In genomic region chr7:27335928-27336823, GRCm38 (mm10) we compare ENCODE assay signal across 8 mouse cellular contexts. TPM values are rescaled to one million over a fixed set of nuclear protein-coding genes. Genes with fewer than 3 reads are reported as not detected.
A peak's percentile ranks its signal among the peaks of the same experiment; 100 is the strongest.
DNase-seq lines count a peak whose midpoint lies in the region; ATAC-seq and TF ChIP-seq lines count a peak whose summit lies in the region.

No protein-coding gene starts in this region.

- peak overlapping the region; percentile 75 for H3K9ac ChIP-seq in heart, embryonic 13.5 days
- no peak overlapping the region for H3K9ac ChIP-seq in kidney, postnatal 0 days (ENCODE audit: low read depth, low read length)
- no peak overlapping the region for H3K9ac ChIP-seq in liver, embryonic 11.5 days (ENCODE audit: low read depth, low read length)

- peak; percentile 75 for ATAC-seq in erythroblast, adult 5-6 weeks (replicated peaks; ENCODE audit: low FRiP score, poor library complexity, severe bottlenecking)
- peak; percentile 62 for ATAC-seq in heart, embryonic 13.5 days (ENCODE audit: extremely low read depth, insufficient number of reproducible peaks, low FRiP score, low TSS enrichment)
- ATAC-seq in kidney, postnatal 0 days (replicated peaks; ENCODE audit: low FRiP score, low read depth), result peak; percentile 73; the same call in 1 of the 2 replicates
- ATAC-seq in liver, embryonic 11.5 days (replicated peaks; ENCODE audit: low FRiP score), result peak; percentile 74

- peak overlapping the region; percentile 88 for H3K27ac ChIP-seq in heart, embryonic 13.5 days (replicated peaks)
- H3K27ac ChIP-seq in kidney, postnatal 0 days, result no peak overlapping the region
- H3K27ac ChIP-seq in liver, embryonic 11.5 days (ENCODE audit: low read depth, low read length), result no peak overlapping the region

- peaks cover 1% of the 10 kb centered on the region; the same call in 1 of the 2 replicates for H3K36me3 ChIP-seq in heart, embryonic 13.5 days
- H3K36me3 ChIP-seq in kidney, postnatal 0 days (ENCODE audit: insufficient read depth, low read length), result no peaks in the 10 kb centered on the region
- H3K36me3 ChIP-seq in liver, embryonic 11.5 days (ENCODE audit: control insufficient read depth, insufficient read depth, low read length), result no peaks in the 10 kb centered on the region
- no peaks in the 10 kb centered on the region for H3K36me3 ChIP-seq in splenic B cell, adult 2 months (ENCODE audit: control insufficient read depth, insufficient read depth, low read length, poor library complexity, severe bottlenecking)

- H3K4me2 ChIP-seq in heart, embryonic 13.5 days, result peak overlapping the region; percentile 91
- H3K4me2 ChIP-seq in kidney, postnatal 0 days (ENCODE audit: low read length), result peak overlapping the region; percentile 56
- peak overlapping the region; percentile 65 for H3K4me2 ChIP-seq in liver, embryonic 11.5 days

- H3K27me3 ChIP-seq in heart, embryonic 13.5 days (replicated peaks), result peaks cover 90% of the 10 kb centered on the region
- peaks cover 8% of the 10 kb centered on the region for H3K27me3 ChIP-seq in kidney, postnatal 0 days (ENCODE audit: insufficient read depth, low read length)
- peaks cover 83% of the 10 kb centered on the region for H3K27me3 ChIP-seq in liver, embryonic 11.5 days (replicated peaks; ENCODE audit: control insufficient read depth, insufficient read depth, low read length)
- H3K27me3 ChIP-seq in splenic B cell, adult 2 months (ENCODE audit: control insufficient read depth, insufficient read depth, low read length, poor library complexity, severe bottlenecking), result no peaks in the 10 kb centered on the region

- peak overlapping the region; percentile 54 for H3K4me3 ChIP-seq in heart, embryonic 13.5 days
- H3K4me3 ChIP-seq in kidney, postnatal 0 days (replicated peaks; ENCODE audit: low read depth, low read length), result peak overlapping the region; percentile 20
- peak overlapping the region; percentile 39 for H3K4me3 ChIP-seq in liver, embryonic 11.5 days (ENCODE audit: low read depth, low read length)

- no peaks in the 10 kb centered on the region for H3K9me3 ChIP-seq in heart, embryonic 13.5 days
- no peaks in the 10 kb centered on the region for H3K9me3 ChIP-seq in kidney, postnatal 0 days (replicated peaks; ENCODE audit: low read length)
- no peaks in the 10 kb centered on the region for H3K9me3 ChIP-seq in liver, embryonic 11.5 days (ENCODE audit: control insufficient read depth, low read length)

- DNase-seq in B cell, adult 2 months, result peak; percentile 90
- peak; percentile 94 for DNase-seq in brain, adult 2 months (ENCODE audit: low read depth, low spot score)
- peak; percentile 95 for DNase-seq in kidney, postnatal 0 days (ENCODE audit: low spot score)
- peak; percentile 84 for DNase-seq in liver, embryonic 11.5 days (ENCODE audit: low spot score)
- DNase-seq in naive thymus-derived CD4-positive, alpha-beta T cell, adult 2 months (ENCODE audit: low read depth), result peak; percentile 94
- peak; percentile 93 for DNase-seq in splenic B cell, adult 2 months (ENCODE audit: low read depth, low spot score)

- peaks cover 60% of the 10 kb centered on the region for H3K4me1 ChIP-seq in heart, embryonic 13.5 days
- peaks cover 12% of the 10 kb centered on the region for H3K4me1 ChIP-seq in kidney, postnatal 0 days (replicated peaks; ENCODE audit: insufficient read depth, low read length)
- peaks cover 23% of the 10 kb centered on the region for H3K4me1 ChIP-seq in liver, embryonic 11.5 days (replicated peaks; ENCODE audit: control insufficient read depth, insufficient read depth, low read length)

- under 1% methylated on average over 47 of the region's 47 CpGs for WGBS in heart, embryonic 13.5 days
- under 1% methylated on average over 47 of the region's 47 CpGs for WGBS in kidney, postnatal 0 days
- 2% methylated on average over 47 of the region's 47 CpGs for WGBS in liver, embryonic 11.5 days

- peak; percentile 97 for TF ChIP-seq CTCF in kidney, postnatal 0 days (IDR thresholded peaks at IDR 0.05; ENCODE audit: low read depth)

RNA-seq across cellular contexts. Expression of gene Ltbp4, which starts 1.3 kb away (rescaled TPM):
- not detected in 2 replicates for total RNA-seq in erythroblast, adult 5-6 weeks (2015; ENCODE audit: low replicate concordance)
- 1.2 TPM in 1 of 2 replicates, not detected in the other for total RNA-seq in erythroblast, adult 5-6 weeks (2017; ENCODE audit: low replicate concordance)
- polyA plus RNA-seq in heart, embryonic 13.5 days (2015; fragmentation: Nextera tagmentation; extraction: Ambion mirVana), result 51.3 and 53.3 TPM in 2 replicates
- polyA plus RNA-seq in kidney, postnatal 0 days (2015; fragmentation: Nextera tagmentation; extraction: Ambion mirVana), result 41.7 and 43.8 TPM in 2 replicates
- 7.1 and 10.2 TPM in 2 replicates for polyA plus RNA-seq in liver, embryonic 11.5 days (2014; fragmentation: Nextera tagmentation; extraction: Ambion mirVana)

RNA-seq across cellular contexts. Expression of gene Shkbp1, which starts 19.6 kb away (rescaled TPM):
- total RNA-seq in erythroblast, adult 5-6 weeks (2015; ENCODE audit: low replicate concordance), result 9.0 and 13.3 TPM in 2 replicates
- total RNA-seq in erythroblast, adult 5-6 weeks (2017; ENCODE audit: low replicate concordance), result 3.4 and 10.0 TPM in 2 replicates
- 28.8 and 32.2 TPM in 2 replicates for polyA plus RNA-seq in heart, embryonic 13.5 days (2015; fragmentation: Nextera tagmentation; extraction: Ambion mirVana)
- 34.1 and 40.2 TPM in 2 replicates for polyA plus RNA-seq in kidney, postnatal 0 days (2015; fragmentation: Nextera tagmentation; extraction: Ambion mirVana)
- polyA plus RNA-seq in liver, embryonic 11.5 days (2014; fragmentation: Nextera tagmentation; extraction: Ambion mirVana), result 46.8 and 49.6 TPM in 2 replicates

RNA-seq across cellular contexts. Expression of gene Gm20479, which starts 21.0 kb away (rescaled TPM):
- total RNA-seq in erythroblast, adult 5-6 weeks (2015; ENCODE audit: low replicate concordance), result not detected in 2 replicates
- not detected in 2 replicates for total RNA-seq in erythroblast, adult 5-6 weeks (2017; ENCODE audit: low replicate concordance)
- 0.83 and 0.90 TPM in 2 replicates for polyA plus RNA-seq in heart, embryonic 13.5 days (2015; fragmentation: Nextera tagmentation; extraction: Ambion mirVana)
- 0.57 TPM in 1 of 2 replicates, not detected in the other for polyA plus RNA-seq in kidney, postnatal 0 days (2015; fragmentation: Nextera tagmentation; extraction: Ambion mirVana)
- 0.43 and 1.2 TPM in 2 replicates for polyA plus RNA-seq in liver, embryonic 11.5 days (2014; fragmentation: Nextera tagmentation; extraction: Ambion mirVana)
